Mouse (Mus musculus): ENCODE results near the gene Cgas. TPM values are rescaled to one million over a fixed set of nuclear protein-coding genes. Genes with fewer than 3 reads are reported as not detected.
A peak's percentile ranks its signal among the peaks of the same experiment; 100 is the strongest.

Gene Cgas
- polyA plus RNA-seq, 1 experiment from 2014 or later = 0.62 TPM

DNA sequence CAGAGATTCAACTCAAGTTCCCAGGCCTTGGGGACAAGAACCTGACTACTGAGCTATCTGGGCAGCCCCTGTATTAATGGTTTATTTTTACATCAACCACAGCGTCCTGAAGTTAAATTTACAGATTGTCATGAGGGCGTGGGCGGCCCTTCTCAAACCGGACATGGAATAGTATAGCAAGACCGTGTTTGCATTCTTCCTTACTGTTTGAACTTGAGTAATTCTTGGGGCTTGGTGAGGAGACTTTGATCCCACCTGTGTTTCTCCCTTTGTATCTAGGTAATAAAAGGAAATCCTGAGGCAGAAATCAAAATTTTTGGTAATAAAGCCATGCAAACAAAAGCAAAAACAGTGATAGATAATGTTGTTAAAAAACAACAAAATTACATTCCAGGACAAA, 42.5 kb downstream of the Cgas start:
- Histone ChIP-seq H3K9ac (no peak overlapping the region), H3K4me2 (no peak overlapping the region), H3K4me3 (no peak overlapping the region), H3K4me1 (peaks cover 7% of the 10 kb centered on the region), H3K27ac (no peak overlapping the region), H3K36me3 (ENCODE audit: poor library complexity, severe bottlenecking) (no peaks in the 10 kb centered on the region), H3K27me3 (peaks cover 32% of the 10 kb centered on the region), H3K9me3 (replicated peaks) (no peaks in the 10 kb centered on the region)
- 92% methylated on average over 5 of the region's 5 CpGs for WGBS
- ATAC-seq = no peak

DNA sequence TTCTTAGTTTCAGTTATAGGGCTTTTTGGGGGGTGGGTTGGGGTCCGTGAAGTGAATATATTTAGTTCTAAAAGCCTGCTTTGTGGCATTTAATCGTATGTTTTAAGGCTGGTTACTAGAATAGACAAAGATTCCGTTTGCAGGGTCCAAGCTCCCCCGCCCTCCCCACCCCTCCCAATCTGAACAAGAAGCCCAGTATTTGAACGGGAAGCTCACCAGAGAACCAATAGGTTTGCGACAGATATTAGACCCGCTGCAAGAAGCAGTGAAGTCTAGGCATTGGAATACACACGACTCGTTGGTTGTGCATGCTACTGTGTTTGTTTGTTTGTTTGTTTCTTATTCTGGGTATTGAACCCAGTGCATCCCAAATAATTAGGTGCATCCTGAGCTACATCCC, 46.5 kb downstream of the Cgas start:
- H3K9me3 ChIP-seq (replicated peaks) = no peaks in the 10 kb centered on the region
- peaks cover 10% of the 10 kb centered on the region for H3K4me1 ChIP-seq
- 59% methylated on average over 9 of the region's 9 CpGs for WGBS
- no peak overlapping the region for H3K27ac ChIP-seq
- H3K9ac ChIP-seq = no peak overlapping the region
- H3K4me3 ChIP-seq = no peak overlapping the region
- H3K4me2 ChIP-seq = peak overlapping the region; percentile 62; the same call in 1 of the 2 replicates
- ATAC-seq = no peak
- H3K36me3 ChIP-seq (ENCODE audit: poor library complexity, severe bottlenecking) = no peaks in the 10 kb centered on the region
- H3K27me3 ChIP-seq = peaks cover 68% of the 10 kb centered on the region

DNA sequence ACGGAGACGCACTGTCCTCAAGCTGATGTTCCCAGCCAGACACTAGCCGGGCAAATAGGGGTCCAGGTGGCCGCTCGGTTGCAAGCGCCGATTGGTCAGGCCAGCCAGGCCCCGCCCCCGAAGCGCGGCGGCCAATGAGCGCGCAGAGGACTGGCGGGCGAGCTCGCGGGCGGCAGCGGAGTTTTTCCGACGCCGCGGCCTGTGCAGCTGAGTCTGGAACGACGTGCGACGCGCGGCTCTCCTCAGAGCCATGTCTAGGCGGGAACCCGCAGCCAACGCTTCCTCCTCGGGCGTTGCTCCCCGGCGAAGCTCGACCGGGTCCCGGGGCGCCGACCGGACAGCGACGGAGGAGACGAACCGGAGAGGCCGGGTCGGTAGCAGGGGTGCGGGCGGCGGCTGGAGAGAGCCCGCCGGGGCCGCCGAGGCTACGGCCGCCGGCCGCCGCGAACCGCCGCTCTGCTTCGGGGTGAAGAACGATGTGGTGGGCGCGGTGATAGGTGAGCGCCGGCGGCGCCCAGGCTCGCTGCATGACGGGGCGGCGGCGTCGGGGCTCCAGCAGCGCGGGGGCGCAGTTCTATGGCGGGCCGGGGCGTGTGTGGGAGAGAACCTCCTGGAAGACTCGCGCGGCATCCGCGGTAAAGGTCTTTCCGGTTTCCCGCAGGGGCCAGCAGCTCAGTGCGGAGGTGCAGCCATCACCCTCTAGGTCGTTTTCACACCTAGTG, 47.2 kb downstream of the Cgas start, which contains the start of gene Ddx43:
TSS of gene Ddx43 (plus strand) at position 148 of the 722 bp plus-strand sequence.
- Histone ChIP-seq H3K4me1 (peaks cover 10% of the 10 kb centered on the region), H3K27me3 (peaks cover 68% of the 10 kb centered on the region), H3K9me3 (replicated peaks) (no peaks in the 10 kb centered on the region), H3K4me3 (peak within 1 kb of the TSS; percentile 40), H3K27ac (no peak within 1 kb of the TSS), H3K9ac (peak within 1 kb of the TSS; percentile 50), H3K4me2 (peak within 1 kb of the TSS; percentile 62), H3K36me3 (ENCODE audit: poor library complexity, severe bottlenecking) (no peaks in the 10 kb centered on the region)
- peak; percentile 97 for ATAC-seq
- WGBS = 4% methylated on average over 75 of the region's 93 CpGs

DNA sequence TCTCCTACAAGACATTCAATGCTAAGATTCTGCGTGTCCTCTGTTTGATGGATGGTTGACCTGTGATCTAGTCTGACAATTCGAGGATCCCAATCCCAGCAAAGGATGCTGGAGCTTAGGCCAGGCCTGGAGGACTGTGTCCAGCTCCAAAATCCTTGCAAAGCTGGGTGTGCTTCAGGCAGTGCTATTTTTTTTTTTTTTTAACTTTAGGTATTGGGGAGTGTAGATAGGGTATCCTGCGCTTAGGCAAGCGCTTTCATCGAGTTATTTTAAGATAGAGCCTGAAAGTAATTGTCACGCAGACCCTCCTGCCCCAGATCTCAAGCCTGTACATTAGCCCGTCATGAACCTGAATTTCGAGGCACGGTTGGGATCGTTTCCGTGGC, 47.8 kb downstream of the Cgas start:
- Histone ChIP-seq H3K27ac (no peak overlapping the region), H3K27me3 (peaks cover 68% of the 10 kb centered on the region), H3K4me2 (peak overlapping the region; percentile 62), H3K36me3 (ENCODE audit: poor library complexity, severe bottlenecking) (no peaks in the 10 kb centered on the region), H3K4me1 (peaks cover 10% of the 10 kb centered on the region), H3K9me3 (replicated peaks) (no peaks in the 10 kb centered on the region), H3K4me3 (peak overlapping the region; percentile 40), H3K9ac (no peak overlapping the region)
- WGBS = 42% methylated on average over 11 of the region's 11 CpGs
- ATAC-seq = no peak; the same call in 1 of the 2 replicates

DNA sequence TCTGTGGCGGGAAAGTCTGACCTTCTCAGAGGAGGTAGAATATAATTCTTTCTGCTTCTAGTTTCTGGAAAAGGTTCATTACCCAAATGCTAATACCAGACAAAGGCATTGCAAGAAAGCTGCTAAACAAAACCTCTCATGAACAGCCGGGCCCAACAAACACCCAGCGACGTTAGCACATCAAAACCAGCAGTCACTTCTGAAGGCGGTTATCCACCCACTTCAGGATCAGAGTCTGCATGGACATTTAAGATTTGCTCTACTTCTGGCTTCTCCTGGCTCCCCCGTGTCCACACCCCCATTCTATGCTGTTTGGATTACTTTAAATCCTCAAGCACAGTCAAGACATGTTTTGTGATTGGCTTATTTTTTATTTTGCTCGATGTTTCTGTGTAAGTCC, 48.4 kb downstream of the Cgas start:
- H3K36me3 ChIP-seq (ENCODE audit: poor library complexity, severe bottlenecking) = no peaks in the 10 kb centered on the region
- no peaks in the 10 kb centered on the region for H3K9me3 ChIP-seq (replicated peaks)
- peaks cover 10% of the 10 kb centered on the region for H3K4me1 ChIP-seq
- peaks cover 67% of the 10 kb centered on the region for H3K27me3 ChIP-seq
- no peak overlapping the region for H3K4me2 ChIP-seq
- H3K27ac ChIP-seq = no peak overlapping the region
- WGBS = 66% methylated on average over 7 of the region's 7 CpGs
- no peak overlapping the region for H3K4me3 ChIP-seq
- H3K9ac ChIP-seq = no peak overlapping the region
- no peak for ATAC-seq

DNA sequence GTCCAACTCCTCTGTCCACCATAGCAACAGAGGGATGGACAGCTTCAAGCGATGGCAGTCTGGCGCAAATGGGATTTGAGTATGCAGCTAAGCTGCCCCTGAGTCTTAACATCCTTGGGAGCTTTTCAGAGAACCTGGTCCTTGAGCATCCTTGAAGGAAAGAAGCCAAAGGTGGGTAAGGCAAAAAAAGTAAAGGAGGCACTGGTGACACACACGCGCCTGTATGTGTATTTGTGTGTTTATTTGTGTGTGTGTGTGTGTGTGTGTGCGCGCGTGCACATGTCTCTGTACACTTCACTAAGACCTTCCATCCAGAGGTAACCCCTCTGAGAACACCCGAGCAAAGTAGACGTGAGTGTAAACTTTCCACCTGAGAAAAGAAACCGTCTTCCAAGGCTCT, 49.3 kb downstream of the Cgas start:
- no peak overlapping the region for H3K9ac ChIP-seq
- H3K9me3 ChIP-seq (replicated peaks) = no peaks in the 10 kb centered on the region

DNA sequence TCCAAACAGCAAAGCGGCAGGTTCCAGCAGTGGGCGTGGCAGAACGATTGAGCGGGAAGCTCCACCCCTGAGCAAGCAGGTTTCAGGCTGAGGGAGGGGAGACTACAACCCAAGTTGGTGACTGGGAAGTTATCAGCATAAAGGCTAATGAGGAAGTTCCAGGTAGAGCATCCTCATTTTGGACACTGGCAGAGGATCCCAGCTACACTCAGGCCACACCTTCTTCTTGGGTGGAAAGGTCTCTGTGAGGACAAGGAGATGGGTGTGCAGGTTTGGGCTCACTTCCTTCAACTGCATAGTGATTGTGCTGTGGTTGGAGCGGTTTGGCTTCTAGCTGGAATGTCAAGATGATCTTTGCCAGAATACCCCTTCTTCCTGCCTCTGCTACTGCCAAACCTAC, 53.1 kb downstream of the Cgas start:
- ATAC-seq = no peak
- no peak overlapping the region for H3K4me3 ChIP-seq
- no peaks in the 10 kb centered on the region for H3K9me3 ChIP-seq (replicated peaks)
- WGBS = 56% methylated on average over 5 of the region's 5 CpGs
- no peaks in the 10 kb centered on the region for H3K36me3 ChIP-seq (ENCODE audit: poor library complexity, severe bottlenecking)
- H3K27ac ChIP-seq = no peak overlapping the region
- no peaks in the 10 kb centered on the region for H3K4me1 ChIP-seq
- H3K4me2 ChIP-seq = no peak overlapping the region
- peaks cover 30% of the 10 kb centered on the region for H3K27me3 ChIP-seq
- H3K9ac ChIP-seq = no peak overlapping the region

More for the DNA sequence above, 49.3 kb downstream of the Cgas start:
- H3K4me2 ChIP-seq = no peak overlapping the region
- H3K27me3 ChIP-seq = peaks cover 65% of the 10 kb centered on the region
- H3K4me1 ChIP-seq = peaks cover 10% of the 10 kb centered on the region
- no peak overlapping the region for H3K4me3 ChIP-seq
- WGBS = 87% methylated on average over 10 of the region's 10 CpGs
- no peak for ATAC-seq
- H3K27ac ChIP-seq = no peak overlapping the region
- no peaks in the 10 kb centered on the region for H3K36me3 ChIP-seq (ENCODE audit: poor library complexity, severe bottlenecking)

DNA sequence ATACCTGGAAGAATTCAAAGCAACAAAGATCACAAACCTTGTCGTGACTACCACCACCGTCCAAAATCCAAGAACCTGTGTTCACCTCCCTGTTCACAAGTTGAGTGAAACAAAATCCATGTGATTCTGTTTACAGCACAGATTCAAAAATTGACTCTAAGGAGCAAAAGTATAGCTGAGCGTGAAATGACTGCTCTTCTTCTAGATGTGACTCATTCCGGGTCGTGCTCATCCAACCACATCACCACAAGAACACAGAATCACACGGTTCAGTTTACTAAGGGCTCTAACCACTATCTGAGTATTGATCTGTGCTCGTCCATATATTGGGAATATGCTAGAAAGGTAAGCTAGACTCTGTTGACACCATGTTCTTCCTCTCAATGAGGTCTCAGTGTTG, 56.1 kb downstream of the Cgas start:
- no peaks in the 10 kb centered on the region for H3K4me1 ChIP-seq

DNA sequence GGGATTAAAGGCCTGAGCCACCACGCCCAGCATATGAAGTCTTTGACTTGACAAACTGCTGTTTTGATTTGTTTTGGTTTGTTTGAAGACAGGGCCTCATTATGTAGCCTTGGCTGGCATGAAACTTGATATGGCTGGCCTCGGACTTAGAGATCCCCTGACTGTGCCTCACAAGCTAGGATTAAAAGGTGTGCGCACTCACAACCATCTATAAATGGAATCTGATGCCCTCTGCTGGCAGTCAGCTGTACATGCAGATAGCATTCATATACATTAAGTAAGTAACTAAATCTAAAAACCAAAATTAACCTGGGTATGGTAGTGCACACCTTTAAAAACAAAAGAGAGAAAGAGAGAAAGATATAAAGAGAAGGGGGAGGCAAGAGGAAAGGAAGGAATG, 57.1 kb downstream of the Cgas start:
- H3K27ac ChIP-seq = no peak overlapping the region
- 43% methylated on average over 3 of the region's 3 CpGs for WGBS
- H3K4me1 ChIP-seq = no peaks in the 10 kb centered on the region
- no peak overlapping the region for H3K4me2 ChIP-seq
- H3K27me3 ChIP-seq = no peaks in the 10 kb centered on the region
- no peak overlapping the region for H3K4me3 ChIP-seq
- H3K9me3 ChIP-seq (replicated peaks) = no peaks in the 10 kb centered on the region
- H3K36me3 ChIP-seq (ENCODE audit: poor library complexity, severe bottlenecking) = no peaks in the 10 kb centered on the region
- no peak for ATAC-seq
- no peak overlapping the region for H3K9ac ChIP-seq

More for the DNA sequence above, 56.1 kb downstream of the Cgas start:
- H3K27ac ChIP-seq = no peak overlapping the region
- H3K36me3 ChIP-seq (ENCODE audit: poor library complexity, severe bottlenecking) = no peaks in the 10 kb centered on the region
- no peak overlapping the region for H3K4me2 ChIP-seq
- H3K9me3 ChIP-seq (replicated peaks) = no peaks in the 10 kb centered on the region
- H3K9ac ChIP-seq = no peak overlapping the region
- no peak for ATAC-seq
- no peak overlapping the region for H3K4me3 ChIP-seq
- WGBS = 85% methylated on average over 7 of the region's 7 CpGs
- 0 out of 2 replicates have a peak, but pooled peaks cover under 1% of the 10 kb centered on the region for H3K27me3 ChIP-seq

Small RNA genes within 50 kb of the gene (microRNA-seq; reads per million reads assigned to microRNA genes)
- not detected for gene Gm26377

Other genes with a start within 250 kb of the Cgas start
- gene Gsta1, start 212.6 kb downstream of the Cgas start, polyA plus RNA-seq (2015; fragmentation: Nextera tagmentation; extraction: Ambion mirVana) = not detected in 2 replicates
- not detected in 2 replicates for gene Gm3776, start 186.1 kb downstream of the Cgas start, polyA plus RNA-seq (2015; fragmentation: Nextera tagmentation; extraction: Ambion mirVana)
- not detected in 2 replicates for gene Gm10639, start 153.3 kb downstream of the Cgas start, polyA plus RNA-seq (2015; fragmentation: Nextera tagmentation; extraction: Ambion mirVana)
- not detected in 2 replicates for gene Omt2a, start 128.4 kb downstream of the Cgas start, polyA plus RNA-seq (2015; fragmentation: Nextera tagmentation; extraction: Ambion mirVana)
- gene Omt2b, start 115.6 kb downstream of the Cgas start, polyA plus RNA-seq (2015; fragmentation: Nextera tagmentation; extraction: Ambion mirVana) = not detected in 2 replicates
- not detected in 2 replicates for gene Gsta2, start 87.4 kb downstream of the Cgas start, polyA plus RNA-seq (2015; fragmentation: Nextera tagmentation; extraction: Ambion mirVana)
- 1.1 and 1.2 TPM in 2 replicates for gene Dppa5a, start 75.1 kb downstream of the Cgas start, polyA plus RNA-seq (2015; fragmentation: Nextera tagmentation; extraction: Ambion mirVana)
- 6.1 and 6.3 TPM in 2 replicates for gene Ooep, start 64.5 kb downstream of the Cgas start, polyA plus RNA-seq (2015; fragmentation: Nextera tagmentation; extraction: Ambion mirVana)
- gene Ddx43, start 47.5 kb downstream of the Cgas start, polyA plus RNA-seq (2015; fragmentation: Nextera tagmentation; extraction: Ambion mirVana) = 0.15 and 0.19 TPM in 2 replicates
- gene Mto1, start 5.0 kb upstream of the Cgas start, polyA plus RNA-seq (2015; fragmentation: Nextera tagmentation; extraction: Ambion mirVana) = 24.9 and 26.1 TPM in 2 replicates
- gene Gm17324, start 5.5 kb upstream of the Cgas start, polyA plus RNA-seq (2015; fragmentation: Nextera tagmentation; extraction: Ambion mirVana) = 0.65 and 0.97 TPM in 2 replicates
- gene Eef1a1, start 45.9 kb upstream of the Cgas start, polyA plus RNA-seq (2015; fragmentation: Nextera tagmentation; extraction: Ambion mirVana) = 4,108 and 4,123 TPM in 2 replicates
- 15.3 and 15.8 TPM in 2 replicates for gene Slc17a5, start 144.8 kb upstream of the Cgas start, polyA plus RNA-seq (2015; fragmentation: Nextera tagmentation; extraction: Ambion mirVana)
- 1.6 and 2.1 TPM in 2 replicates for gene Cd109, start 172.3 kb upstream of the Cgas start, polyA plus RNA-seq (2015; fragmentation: Nextera tagmentation; extraction: Ambion mirVana)